Mouse (Mus musculus) ES-E14 (cell line): Measurements from ENCODE around the gene Gm5294.

Experiments used
- CHD2 ChIP-seq: IDR thresholded peaks from 2 replicates; pipeline ENCODE4 v1.6.1; 2014; ENCODE audit warnings: mild to moderate bottlenecking, low read depth, low read length, inconsistent platforms
- MAFK ChIP-seq: IDR thresholded peaks from 2 replicates; pipeline ENCODE4 v1.6.1; 2014; ENCODE audit warnings: mild to moderate bottlenecking, low read depth, low read length, inconsistent platforms; ENCODE audit not compliant: insufficient read depth
- ZNF384 ChIP-seq: IDR thresholded peaks from 2 replicates; pipeline ENCODE4 v1.6.1; 2012; ENCODE audit warnings: low read depth, low read length, inconsistent platforms

DNA sequence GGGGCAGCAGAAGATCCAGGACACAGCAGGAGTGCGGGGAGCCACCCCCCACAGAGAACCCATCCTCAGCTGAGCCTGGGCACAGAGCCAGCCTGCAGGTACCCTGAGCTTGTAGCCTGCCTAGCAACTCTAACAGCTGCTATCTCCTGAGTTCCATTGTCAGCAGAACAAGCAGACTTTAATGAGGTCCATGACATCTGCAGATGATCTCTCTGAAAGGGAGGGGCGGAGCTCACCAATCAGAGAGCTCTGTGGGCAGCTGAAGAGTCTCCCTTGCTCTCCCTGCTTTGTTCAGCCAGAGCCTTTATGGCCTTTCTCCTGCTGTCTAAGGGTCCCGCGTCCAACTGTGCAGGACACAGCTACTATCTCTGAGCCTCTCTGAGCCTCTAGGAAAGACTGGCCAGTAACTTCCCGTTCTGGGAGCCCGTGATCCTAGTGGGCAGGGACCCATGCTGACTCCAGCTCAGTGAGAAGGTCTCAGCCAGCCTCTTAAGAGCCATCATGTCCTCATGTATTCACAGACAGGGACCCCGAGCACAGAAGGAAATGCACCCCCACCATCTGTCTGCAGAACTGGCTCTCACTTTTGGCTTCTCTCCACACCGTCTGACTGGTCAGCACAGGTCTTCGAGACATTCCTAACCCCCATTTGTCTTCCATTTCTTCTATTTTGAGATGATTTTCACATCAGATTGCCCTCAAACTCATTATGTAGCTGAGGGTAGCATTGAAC lies 41.0 kb upstream of the Gm5294 start:
- TF ChIP-seq MAFK (no peak), ZNF384 (no peak), CHD2 (no peak)
